Mouse (Mus musculus) embryonic facial prominence, embryonic 11.5 days (tissue): Measurements from ENCODE around the gene Ghrh. TPM values are rescaled to one million over a fixed set of nuclear protein-coding genes. Genes with fewer than 3 reads are reported as not detected.
A peak's percentile ranks its signal among the peaks of the same experiment; 100 is the strongest.

ENCODE experiments used
- ATAC-seq: fragments of 200-750 bp; cut with Nextera tagmentation; replicated peaks from 2 replicates; pipeline ENCODE4 v1.8.0; 2017; ENCODE audit warnings: low read depth; ENCODE audit not compliant: insufficient number of reproducible peaks, low FRiP score, low TSS enrichment
- DNase-seq: peaks from one replicate; pipeline ENCODE4 v3.0.0-alpha.2; 2015; ENCODE audit warnings: low spot score
- H3K27ac ChIP-seq: fragments of 300-500 bp; sonication (generic); replicated peaks from 2 replicates; pipeline ENCODE4 v1.5.1; 2014; ENCODE audit warnings: mild to moderate bottlenecking, low read depth, low read length, control low read depth
- H3K27me3 ChIP-seq: fragments of 300-500 bp; sonication (generic); 2 replicates; pipeline ENCODE4 v1.6.1; 2014; ENCODE audit warnings: mild to moderate bottlenecking, low read length, moderate library complexity, mixed read lengths; ENCODE audit not compliant: control insufficient read depth, insufficient read depth
- H3K36me3 ChIP-seq: fragments of 300-500 bp; sonication (generic); replicated peaks from 2 replicates; pipeline ENCODE4 v1.6.1; 2014; ENCODE audit warnings: low read depth, mild to moderate bottlenecking, low read length, moderate library complexity, mixed read lengths; ENCODE audit not compliant: control insufficient read depth, insufficient read depth
- H3K4me1 ChIP-seq: fragments of 300-500 bp; sonication (generic); 2 replicates; pipeline ENCODE4 v1.6.1; 2014; ENCODE audit warnings: low read length, mixed read lengths; ENCODE audit not compliant: control insufficient read depth, insufficient read depth
- H3K4me2 ChIP-seq: fragments of 300-500 bp; sonication (generic); 2 replicates; pipeline ENCODE4 v1.6.1; 2014; ENCODE audit warnings: low read depth, mild to moderate bottlenecking, control low read depth, low read length, moderate library complexity
- H3K4me3 ChIP-seq: fragments of 300-500 bp; sonication (generic); 2 replicates; pipeline ENCODE4 v1.5.1; 2014; ENCODE audit warnings: low read depth, low read length, control low read depth
- H3K9ac ChIP-seq: fragments of 300-500 bp; sonication (generic); replicated peaks from 2 replicates; pipeline ENCODE4 v1.6.1; 2014; ENCODE audit warnings: mild to moderate bottlenecking, control low read depth, low read length
- H3K9me3 ChIP-seq: fragments of 300-500 bp; sonication (generic); replicated peaks from 2 replicates; pipeline ENCODE4 v1.6.1; 2016; ENCODE audit warnings: mild to moderate bottlenecking, low read length, inconsistent platforms, mixed read lengths; ENCODE audit not compliant: control insufficient read depth
- WGBS: fragments of 180-500 bp; shearing (Covaris S2); extraction: QIAGEN DNeasy Blood & Tissue Kit; methylation state at CpG from one replicate; pipeline ENCODE4 v1.1.7; 2014; 5-methylcytosine and 5-hydroxymethylcytosine counted together
- polyA plus RNA-seq: library from polyadenylated mRNA; unstranded; fragments of >200 nt; fragmentation: Nextera tagmentation; extraction: Ambion mirVana; gene quantifications from 2 replicates; pipeline ENCODE4 v1.2.1, GENCODE M21; 2014

The Ghrh gene
- polyA plus RNA-seq, 1 experiment from 2014 or later: 2.2 TPM

GRCm38 (mm10) chr2:157367184-157367893, 20.0 kb upstream of the Ghrh start, which contains the start of gene Manbal:
Gene Manbal (plus strand): TSS chr2:157367594.
- H3K4me2 ChIP-seq: peak within 1 kb of the TSS; percentile 70
- H3K9me3 ChIP-seq: no peaks in the 10 kb centered on the region
- 5% methylated on average over 42 of the region's 42 CpGs for WGBS
- H3K4me3 ChIP-seq: peak within 1 kb of the TSS; percentile 85
- H3K4me1 ChIP-seq: no peaks in the 10 kb centered on the region; the same call in 1 of the 2 replicates
- H3K9ac ChIP-seq: peak within 1 kb of the TSS; percentile 96
- no peaks in the 10 kb centered on the region for H3K36me3 ChIP-seq
- DNase-seq (peak; percentile 93), ATAC-seq (peak; percentile 87)
- H3K27me3 ChIP-seq: no peaks in the 10 kb centered on the region
- H3K27ac ChIP-seq: peak within 1 kb of the TSS; percentile 74

GRCm38 (mm10) chr2:157366762-157367161, 19.5 kb upstream of the Ghrh start:
- no peak for ATAC-seq
- no peak overlapping the region for H3K27ac ChIP-seq
- no peaks in the 10 kb centered on the region; the same call in 1 of the 2 replicates for H3K4me1 ChIP-seq
- no peak for DNase-seq
- H3K4me2 ChIP-seq: peak overlapping the region; percentile 7; the same call in 1 of the 2 replicates
- 83% methylated on average over 9 of the region's 9 CpGs for WGBS
- no peaks in the 10 kb centered on the region for H3K36me3 ChIP-seq
- no peak overlapping the region; the same call in 1 of the 2 replicates for H3K9ac ChIP-seq
- no peak overlapping the region; the same call in 1 of the 2 replicates for H3K4me3 ChIP-seq
- no peaks in the 10 kb centered on the region for H3K9me3 ChIP-seq
- no peaks in the 10 kb centered on the region for H3K27me3 ChIP-seq

- ATAC-seq: no peak
Measured at GRCm38 (mm10) chr2:157363031-157363430, 15.7 kb upstream of the Ghrh start.

GRCm38 (mm10) chr2:157360028-157360427, 12.7 kb upstream of the Ghrh start:
- no peak for DNase-seq
- ATAC-seq: no peak

More at GRCm38 (mm10) chr2:157363031-157363430, 15.7 kb upstream of the Ghrh start:
- WGBS: 70% methylated on average over 3 of the region's 3 CpGs
- no peak for DNase-seq
- no peaks in the 10 kb centered on the region for H3K27me3 ChIP-seq
- H3K9me3 ChIP-seq: no peaks in the 10 kb centered on the region
- H3K4me3 ChIP-seq: no peak overlapping the region
- no peak overlapping the region for H3K27ac ChIP-seq
- no peak overlapping the region for H3K9ac ChIP-seq
- no peaks in the 10 kb centered on the region; the same call in 1 of the 2 replicates for H3K4me1 ChIP-seq
- no peak overlapping the region for H3K4me2 ChIP-seq
- no peaks in the 10 kb centered on the region for H3K36me3 ChIP-seq

GRCm38 (mm10) chr2:157354106-157354505, 6.8 kb upstream of the Ghrh start:
- Histone ChIP-seq H3K4me1 (no peaks in the 10 kb centered on the region), H3K27me3 (no peaks in the 10 kb centered on the region), H3K27ac (no peak overlapping the region), H3K4me3 (no peak overlapping the region), H3K4me2 (no peak overlapping the region), H3K9me3 (no peaks in the 10 kb centered on the region), H3K36me3 (no peaks in the 10 kb centered on the region), H3K9ac (no peak overlapping the region)
- 41% methylated on average over 3 of the region's 3 CpGs for WGBS
- ATAC-seq: no peak
- no peak for DNase-seq

More at GRCm38 (mm10) chr2:157360028-157360427, 12.7 kb upstream of the Ghrh start:
- H3K9me3 ChIP-seq: no peaks in the 10 kb centered on the region
- WGBS: 86% methylated on average over 5 of the region's 5 CpGs
- H3K36me3 ChIP-seq: no peaks in the 10 kb centered on the region
- no peak overlapping the region for H3K9ac ChIP-seq
- no peak overlapping the region for H3K4me3 ChIP-seq
- H3K27ac ChIP-seq: no peak overlapping the region
- H3K27me3 ChIP-seq: no peaks in the 10 kb centered on the region
- no peak overlapping the region for H3K4me2 ChIP-seq
- no peaks in the 10 kb centered on the region for H3K4me1 ChIP-seq

GRCm38 (mm10) chr2:157353183-157353582, 5.9 kb upstream of the Ghrh start:
- ATAC-seq: no peak
- Histone ChIP-seq H3K4me2 (no peak overlapping the region), H3K9me3 (no peaks in the 10 kb centered on the region), H3K4me1 (no peaks in the 10 kb centered on the region), H3K36me3 (no peaks in the 10 kb centered on the region), H3K27me3 (no peaks in the 10 kb centered on the region), H3K9ac (no peak overlapping the region), H3K4me3 (no peak overlapping the region), H3K27ac (no peak overlapping the region)
- 66% methylated on average over 4 of the region's 4 CpGs for WGBS
- DNase-seq: no peak

- H3K9ac ChIP-seq: no peak overlapping the region
- no peaks in the 10 kb centered on the region for H3K36me3 ChIP-seq
- H3K4me2 ChIP-seq: no peak overlapping the region
- no peak for ATAC-seq
- no peaks in the 10 kb centered on the region for H3K27me3 ChIP-seq
- no peak for DNase-seq
- no peak overlapping the region for H3K4me3 ChIP-seq
- H3K4me1 ChIP-seq: no peaks in the 10 kb centered on the region
- no peak overlapping the region for H3K27ac ChIP-seq
- H3K9me3 ChIP-seq: no peaks in the 10 kb centered on the region
- 69% methylated on average over 12 of the region's 12 CpGs for WGBS
Measured at GRCm38 (mm10) chr2:157349121-157349778, 1.9 kb upstream of the Ghrh start.

GRCm38 (mm10) chr2:157343337-157343736, 4.0 kb downstream of the Ghrh start:
- Histone ChIP-seq H3K9ac (no peak overlapping the region), H3K27ac (no peak overlapping the region), H3K4me3 (no peak overlapping the region), H3K4me2 (no peak overlapping the region), H3K4me1 (no peaks in the 10 kb centered on the region), H3K27me3 (no peaks in the 10 kb centered on the region), H3K9me3 (no peaks in the 10 kb centered on the region), H3K36me3 (no peaks in the 10 kb centered on the region)
- ATAC-seq (no peak), DNase-seq (no peak)
- WGBS: 73% methylated on average over 6 of the region's 6 CpGs
